Mouse (Mus musculus) limb, embryonic 11.5 days (tissue): Measurements from ENCODE around the gene Plekhm1. TPM values are rescaled to one million over a fixed set of nuclear protein-coding genes. Genes with fewer than 3 reads are reported as not detected.

ENCODE experiments used
- ATAC-seq: fragments of 200-750 bp; cut with Nextera tagmentation; 2 replicates; pipeline ENCODE4 v1.8.0; 2017; ENCODE audit warnings: low read depth; ENCODE audit not compliant: insufficient number of reproducible peaks, low FRiP score, low TSS enrichment
- DNase-seq: peaks from one replicate; pipeline ENCODE4 v3.0.0-alpha.2; 2015; ENCODE audit warnings: low spot score
- H3K27ac ChIP-seq: fragments of 300-500 bp; sonication (generic); replicated peaks from 2 replicates; pipeline ENCODE4 v1.5.1; 2014; ENCODE audit warnings: low read depth, mild to moderate bottlenecking, low read length
- H3K27me3 ChIP-seq: fragments of 300-500 bp; sonication (generic); 2 replicates; pipeline ENCODE4 v1.6.1; 2014; ENCODE audit warnings: mild to moderate bottlenecking, low read length, mixed read lengths; ENCODE audit not compliant: control insufficient read depth, insufficient read depth
- H3K36me3 ChIP-seq: fragments of 300-500 bp; sonication (generic); 2 replicates; pipeline ENCODE4 v1.6.1; 2014; ENCODE audit warnings: mild to moderate bottlenecking, low read length, moderate library complexity, mixed read lengths; ENCODE audit not compliant: control insufficient read depth, insufficient read depth
- H3K4me1 ChIP-seq: fragments of 300-500 bp; sonication (generic); 2 replicates; pipeline ENCODE4 v1.6.1; 2014; ENCODE audit warnings: low read length, mixed read lengths; ENCODE audit not compliant: control insufficient read depth, insufficient read depth
- H3K4me2 ChIP-seq: fragments of 300-500 bp; sonication (generic); 2 replicates; pipeline ENCODE4 v1.6.1; 2014; ENCODE audit warnings: low read depth, mild to moderate bottlenecking, moderate library complexity; ENCODE audit not compliant: severe bottlenecking
- H3K4me3 ChIP-seq: fragments of 300-500 bp; sonication (generic); 2 replicates; pipeline ENCODE4 v1.5.1; 2014; ENCODE audit warnings: low read depth, low read length
- H3K9ac ChIP-seq: fragments of 300-500 bp; sonication (generic); 2 replicates; pipeline ENCODE4 v1.6.1; 2014; ENCODE audit warnings: mild to moderate bottlenecking, low read length
- H3K9me3 ChIP-seq: fragments of 300-500 bp; sonication (generic); 2 replicates; pipeline ENCODE4 v1.6.1; 2016; ENCODE audit warnings: low read length; ENCODE audit not compliant: control insufficient read depth
- WGBS: fragments of 180-500 bp; shearing (Covaris S2); extraction: QIAGEN DNeasy Blood & Tissue Kit; methylation state at CpG from one replicate; pipeline ENCODE4 v1.1.7; 2014; 5-methylcytosine and 5-hydroxymethylcytosine counted together
- polyA plus RNA-seq: library from polyadenylated mRNA; unstranded; fragments of >200 nt; fragmentation: Nextera tagmentation; extraction: Ambion mirVana; gene quantifications from 2 replicates; pipeline ENCODE4 v1.2.1, GENCODE M21; 2014

Plekhm1 gene
- polyA plus RNA-seq, 1 experiment from 2014 or later: 7.9 TPM

- ATAC-seq (no peak), DNase-seq (no peak)
- no peaks in the 10 kb centered on the region for H3K36me3 ChIP-seq
- no peak overlapping the region for H3K27ac ChIP-seq
- H3K4me3 ChIP-seq: no peak overlapping the region
- H3K9ac ChIP-seq: no peak overlapping the region
- 79% methylated on average over 7 of the region's 7 CpGs for WGBS
- peaks cover 18% of the 10 kb centered on the region for H3K27me3 ChIP-seq
- H3K9me3 ChIP-seq: no peaks in the 10 kb centered on the region
- 0 out of 2 replicates have a peak, but pooled peaks cover 3% of the 10 kb centered on the region for H3K4me1 ChIP-seq
- H3K4me2 ChIP-seq: no peak overlapping the region
These were observed 74.4 kb downstream of the Plekhm1 start for GRCm38 (mm10) chr11:103338119-103338518.

DNA sequence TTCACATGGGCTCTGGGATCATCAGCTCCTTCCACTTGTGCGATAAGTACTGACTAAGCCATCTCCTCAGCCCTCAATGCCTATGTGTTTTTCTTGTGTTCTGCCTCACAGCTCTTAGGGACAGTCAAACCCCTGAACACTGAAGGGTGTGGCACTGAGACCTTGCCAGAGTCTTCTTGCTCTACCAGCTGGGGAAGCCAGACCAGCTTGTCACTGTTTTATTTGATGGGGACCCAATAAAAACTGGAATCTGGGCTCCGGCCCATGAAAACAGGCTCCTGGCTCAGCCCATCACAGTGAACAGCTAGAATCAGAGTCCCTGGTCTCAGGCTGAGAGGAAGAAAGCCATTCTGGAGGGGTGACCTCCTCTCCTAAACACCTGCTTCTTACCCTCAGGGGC is 75.3 kb downstream of the Plekhm1 start:
- no peak overlapping the region for H3K27ac ChIP-seq
- no peaks in the 10 kb centered on the region for H3K36me3 ChIP-seq
- 0 out of 2 replicates have a peak, but pooled peaks cover 5% of the 10 kb centered on the region for H3K4me1 ChIP-seq
- peaks cover 26% of the 10 kb centered on the region for H3K27me3 ChIP-seq
- no peaks in the 10 kb centered on the region for H3K9me3 ChIP-seq
- no peak for ATAC-seq
- no peak for DNase-seq
- no peak overlapping the region for H3K9ac ChIP-seq
- no peak overlapping the region for H3K4me3 ChIP-seq
- H3K4me2 ChIP-seq: no peak overlapping the region
- 91% methylated on average over 2 of the region's 2 CpGs for WGBS

DNA sequence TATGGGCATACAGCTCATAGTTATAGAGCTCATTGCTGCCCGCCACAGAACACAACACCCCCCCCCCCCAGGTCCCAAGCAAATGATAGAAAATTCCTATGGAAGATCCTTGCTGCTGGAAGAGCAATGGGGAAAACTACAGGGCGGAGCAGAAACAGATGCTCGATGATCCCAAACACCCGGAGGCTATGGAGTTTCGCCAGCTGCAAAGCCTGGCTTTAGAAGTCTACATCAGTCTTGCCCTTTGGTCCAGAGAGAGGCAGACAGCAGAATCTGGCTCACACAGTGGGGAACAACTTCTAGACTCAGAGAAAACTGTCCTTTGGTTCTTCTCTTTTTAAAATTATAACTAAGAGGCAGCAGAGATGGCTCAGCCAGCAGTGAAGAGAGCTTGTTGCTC is 76.9 kb downstream of the Plekhm1 start:
- no peak overlapping the region for H3K4me3 ChIP-seq
- 0 out of 2 replicates have a peak, but pooled peaks cover 5% of the 10 kb centered on the region for H3K4me1 ChIP-seq
- no peak overlapping the region for H3K4me2 ChIP-seq
- H3K36me3 ChIP-seq: no peaks in the 10 kb centered on the region
- H3K9me3 ChIP-seq: no peaks in the 10 kb centered on the region
- peaks cover 26% of the 10 kb centered on the region for H3K27me3 ChIP-seq
- no peak overlapping the region for H3K27ac ChIP-seq
- DNase-seq (no peak), ATAC-seq (no peak)
- no peak overlapping the region for H3K9ac ChIP-seq
- WGBS: 77% methylated on average over 5 of the region's 5 CpGs

DNA sequence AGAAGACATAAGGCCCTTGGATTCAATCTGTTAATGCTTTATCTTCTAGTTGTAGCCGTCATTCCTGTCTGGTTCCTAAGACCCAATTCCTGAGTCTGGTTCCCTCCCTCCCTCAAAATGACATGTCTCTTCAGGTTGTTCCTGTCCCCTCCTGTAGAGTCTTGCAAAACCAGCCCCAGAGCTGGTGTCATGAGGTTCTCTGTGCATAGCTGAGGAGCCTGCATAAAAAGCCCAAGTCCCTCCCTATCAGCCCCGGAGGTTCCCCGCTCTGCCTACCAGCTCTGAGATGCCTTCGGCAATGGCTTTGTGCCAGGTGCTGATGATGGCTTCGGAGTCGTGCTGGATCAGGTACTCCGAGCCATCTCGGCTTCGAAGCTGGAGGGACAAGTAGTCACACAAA is 77.6 kb downstream of the Plekhm1 start:
- DNase-seq (no peak), ATAC-seq (no peak)
- peaks cover 26% of the 10 kb centered on the region for H3K27me3 ChIP-seq
- no peak overlapping the region for H3K4me3 ChIP-seq
- H3K9ac ChIP-seq: no peak overlapping the region
- 87% methylated on average over 9 of the region's 9 CpGs for WGBS
- H3K9me3 ChIP-seq: no peaks in the 10 kb centered on the region
- no peak overlapping the region for H3K4me2 ChIP-seq
- H3K4me1 ChIP-seq: 0 out of 2 replicates have a peak, but pooled peaks cover 5% of the 10 kb centered on the region
- no peaks in the 10 kb centered on the region for H3K36me3 ChIP-seq
- H3K27ac ChIP-seq: no peak overlapping the region

GRCm38 (mm10) chr11:103333719-103334398 is 78.6 kb downstream of the Plekhm1 start:
- peaks cover 26% of the 10 kb centered on the region for H3K27me3 ChIP-seq
- H3K9me3 ChIP-seq: no peaks in the 10 kb centered on the region
- DNase-seq: peak; percentile 79
- no peak overlapping the region for H3K9ac ChIP-seq
- 0 out of 2 replicates have a peak, but pooled peaks have one; percentile 17 for ATAC-seq
- no peaks in the 10 kb centered on the region for H3K36me3 ChIP-seq
- 12% methylated on average over 40 of the region's 40 CpGs for WGBS
- H3K4me3 ChIP-seq: 0 out of 2 replicates have a peak overlapping the region, but pooled peaks have one; percentile 14
- H3K4me1 ChIP-seq: 0 out of 2 replicates have a peak, but pooled peaks cover 5% of the 10 kb centered on the region
- H3K27ac ChIP-seq: no peak overlapping the region
- H3K4me2 ChIP-seq: peak overlapping the region; percentile 30; the same call in 1 of the 2 replicates

DNA sequence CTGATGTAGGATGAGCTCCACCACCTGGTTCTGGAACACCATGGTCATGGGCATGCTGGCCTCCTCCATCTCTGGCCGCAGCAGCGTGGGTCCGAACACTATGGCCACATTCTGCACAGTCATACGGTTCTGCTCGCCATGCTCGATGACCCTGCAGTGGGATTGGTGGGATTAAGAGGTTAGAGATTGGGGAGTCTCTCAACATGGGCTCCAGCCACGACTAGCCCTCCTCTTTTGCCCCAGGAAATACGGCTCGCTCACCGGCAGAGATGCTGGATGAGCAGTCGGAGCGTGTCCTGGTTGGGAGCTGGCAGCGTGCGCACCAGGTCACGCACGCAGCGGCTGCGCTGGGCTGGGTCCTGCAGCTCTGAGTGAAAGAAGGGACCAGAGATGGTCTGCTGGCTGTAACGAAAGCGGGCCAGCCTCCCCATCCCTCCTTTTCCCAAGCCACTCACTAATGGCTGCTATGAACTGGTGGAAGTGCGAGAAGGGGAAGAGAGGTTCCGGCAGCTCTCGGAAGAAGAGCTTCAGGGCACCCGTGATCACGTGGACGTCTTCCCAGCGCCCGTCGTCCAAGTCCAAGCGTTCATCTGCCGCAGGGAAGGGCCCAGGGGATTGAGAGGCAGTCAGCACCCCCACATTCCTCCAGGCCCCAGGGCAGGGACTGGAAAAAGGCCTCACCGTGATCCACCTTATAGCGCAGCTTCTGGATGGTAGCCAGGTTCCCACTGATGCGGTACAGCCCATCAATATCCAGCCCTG is 79.4 kb downstream of the Plekhm1 start:
- H3K4me3 ChIP-seq: peak overlapping the region; percentile 14
- H3K4me1 ChIP-seq: 0 out of 2 replicates have a peak, but pooled peaks cover 5% of the 10 kb centered on the region
- no peak for ATAC-seq
- peaks cover 26% of the 10 kb centered on the region for H3K27me3 ChIP-seq
- no peaks in the 10 kb centered on the region for H3K36me3 ChIP-seq
- no peak overlapping the region for H3K9ac ChIP-seq
- WGBS: 26% methylated on average over 33 of the region's 34 CpGs
- DNase-seq: peak; percentile 41
- no peaks in the 10 kb centered on the region for H3K9me3 ChIP-seq
- peak overlapping the region; percentile 29; the same call in 1 of the 2 replicates for H3K4me2 ChIP-seq
- H3K27ac ChIP-seq: no peak overlapping the region

DNA sequence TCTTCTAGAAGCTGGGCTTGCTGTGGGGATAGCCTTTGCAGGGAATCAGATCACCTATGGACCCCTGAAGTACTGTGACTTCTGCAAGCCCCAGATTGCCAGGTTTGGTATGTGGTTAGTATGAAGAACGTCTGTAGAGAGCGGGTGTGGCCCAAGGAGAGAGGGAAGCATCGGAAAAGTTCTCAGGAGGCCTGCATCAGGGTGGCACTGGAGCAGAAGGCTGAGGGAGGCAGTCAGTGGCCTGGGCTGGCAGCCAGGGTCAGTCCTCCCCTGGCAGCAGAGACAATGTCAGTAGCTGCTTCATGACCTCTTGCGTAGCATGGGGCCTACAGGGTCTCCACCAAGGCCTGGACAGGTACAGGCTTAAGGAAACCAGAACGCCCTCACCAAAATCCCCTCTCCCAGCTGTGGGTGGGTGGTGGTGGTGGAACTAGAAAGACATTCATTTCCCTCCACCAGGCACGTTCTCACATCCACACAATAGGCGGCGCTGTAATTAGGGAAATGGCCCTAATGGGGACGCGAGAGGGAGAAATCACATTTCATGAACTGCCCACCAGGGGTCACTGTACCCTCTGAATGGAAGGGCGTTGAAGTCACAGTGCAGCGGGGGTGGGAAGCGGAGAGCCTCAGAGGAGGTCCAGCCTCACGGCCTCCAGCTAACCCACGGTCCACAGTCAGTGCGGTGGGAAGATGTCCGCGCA is 80.1 kb downstream of the Plekhm1 start:
- no peak for ATAC-seq
- WGBS: 26% methylated on average over 18 of the region's 18 CpGs
- no peak overlapping the region for H3K9ac ChIP-seq

More for the DNA sequence above, 80.1 kb downstream of the Plekhm1 start:
- peaks cover 26% of the 10 kb centered on the region for H3K27me3 ChIP-seq
- H3K9me3 ChIP-seq: no peaks in the 10 kb centered on the region
- peak overlapping the region; percentile 29; the same call in 1 of the 2 replicates for H3K4me2 ChIP-seq
- H3K27ac ChIP-seq: no peak overlapping the region
- no peaks in the 10 kb centered on the region for H3K36me3 ChIP-seq
- H3K4me3 ChIP-seq: peak overlapping the region; percentile 14; the same call in 1 of the 2 replicates
- DNase-seq: peak; percentile 90
- 0 out of 2 replicates have a peak, but pooled peaks cover 5% of the 10 kb centered on the region for H3K4me1 ChIP-seq
